Mouse (Mus musculus) heart, adult 2 months (tissue): ENCODE results near the gene H2-Ke6. TPM values are rescaled to one million over a fixed set of nuclear protein-coding genes. Genes with fewer than 3 reads are reported as not detected.
A peak's percentile ranks its signal among the peaks of the same experiment; 100 is the strongest.
"Not testable (repeated sequence)": the region's sequence is repeated elsewhere in the genome, so short reads cannot be mapped to it uniquely, and the experiment has no call there.

Experiments
- DNase-seq, 2 experiments: peaks; one replicate each; pipeline ENCODE4 v3.0.0; 2021
- H3K27ac ChIP-seq: fragments of 200-600 bp; 2 replicates; pipeline ENCODE4 v1.8.1; 2022
- H3K27me3 ChIP-seq: fragments of 200-500 bp; 2 replicates; pipeline ENCODE4 v1.6.1; 2012; ENCODE audit warnings: mild to moderate bottlenecking, low read length, inconsistent platforms, mixed read lengths; ENCODE audit not compliant: control insufficient read depth, insufficient read depth
- H3K36me3 ChIP-seq: fragments of 200-500 bp; 2 replicates; pipeline ENCODE4 v1.6.1; 2012; ENCODE audit warnings: low read length, inconsistent platforms; ENCODE audit not compliant: control insufficient read depth, insufficient read depth
- H3K4me1 ChIP-seq: fragments of 200-500 bp; 2 replicates; pipeline ENCODE4 v1.6.1; 2011; ENCODE audit warnings: low read length; ENCODE audit not compliant: control insufficient read depth, insufficient read depth
- H3K4me3 ChIP-seq: fragments of 200-600 bp; 2 replicates; pipeline ENCODE4 v1.8.1; 2022
- H3K79me2 ChIP-seq: fragments of 200-500 bp; replicated peaks from 2 replicates; pipeline ENCODE4 v1.6.1; 2012; ENCODE audit warnings: mild to moderate bottlenecking, inconsistent platforms, low read length, moderate library complexity, mixed read lengths; ENCODE audit not compliant: control insufficient read depth, insufficient read depth
- H3K9ac ChIP-seq: fragments of 200-500 bp; 2 replicates; pipeline ENCODE4 v1.6.1; 2012; ENCODE audit warnings: low read depth, mild to moderate bottlenecking, control low read depth, inconsistent platforms, low read length, mixed read lengths
- CTCF ChIP-seq: fragments of 200-600 bp; IDR thresholded peaks from 2 replicates; pipeline ENCODE4 v1.8.1; 2022; ENCODE audit warnings: antibody characterized with exemption, mild to moderate bottlenecking, moderate library complexity
- EP300 ChIP-seq: fragments of 200-500 bp; IDR thresholded peaks from 2 replicates; pipeline ENCODE4 v1.6.1; 2011; ENCODE audit warnings: low read depth, low read length, control low read depth; ENCODE audit not compliant: insufficient read depth
- POLR2A ChIP-seq: fragments of 200-500 bp; IDR thresholded peaks from 2 replicates; pipeline ENCODE4 v1.6.1; 2011; ENCODE audit warnings: mild to moderate bottlenecking, low read depth, low read length, control low read depth; ENCODE audit not compliant: insufficient read depth
- WGBS: fragments of 180-500 bp; shearing (Covaris S2); methylation state at CpG from one replicate; pipeline ENCODE4 v1.1.7; 2018; 5-methylcytosine and 5-hydroxymethylcytosine counted together
- intact Hi-C: fragments of 180-260 bp; cut with DNase I; formaldehyde crosslinking; loops from one replicate; pipeline ENCODE4 v1.15.1; 2025
- polyA plus RNA-seq: library from polyadenylated mRNA; depleted of rRNA; stranded (reverse); fragments of >200 nt; gene quantifications from 2 replicates; pipeline ENCODE4 v1.2.3, GENCODE M21; 2012
- total RNA-seq, 2 experiments: library from RNA; stranded (reverse); gene quantifications; 2 replicates each; pipeline ENCODE4 v1.2.3; 2021

Gene H2-Ke6
- total and polyA plus RNA-seq, 3 experiments: 91.6 to 138 (median 112) TPM

DNA sequence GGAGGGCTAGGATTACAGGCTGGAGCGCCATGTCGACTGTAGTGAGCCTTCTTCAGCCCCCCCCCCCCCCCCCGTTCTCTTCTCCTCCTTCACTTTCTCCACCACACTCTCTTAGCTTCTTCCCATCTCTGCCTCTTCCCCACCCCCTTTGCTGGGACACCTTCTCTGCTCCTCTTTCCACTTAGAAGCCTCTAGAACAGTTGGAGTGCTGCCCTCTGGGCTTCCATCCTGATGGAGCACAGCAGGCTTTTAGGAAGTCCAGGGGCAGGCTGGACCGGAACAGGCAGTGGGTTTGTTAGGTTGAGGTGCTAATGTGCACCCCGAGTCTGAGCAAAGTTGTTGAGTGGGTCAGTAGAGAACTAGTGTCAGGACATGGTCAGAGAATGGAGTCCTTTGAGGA lies 17.7 kb downstream of the H2-Ke6 start:
- H3K79me2 ChIP-seq: no peaks in the 10 kb centered on the region
- no peak overlapping the region for H3K9ac ChIP-seq
- no peak for TF ChIP-seq POLR2A
- TF ChIP-seq CTCF: no peak
- TF ChIP-seq EP300: no peak
- DNase-seq: no peak
- intact Hi-C loops: no loop called here
- no peaks in the 10 kb centered on the region for H3K36me3 ChIP-seq
- no peak overlapping the region for H3K4me3 ChIP-seq
- H3K27me3 ChIP-seq: peaks cover 3% of the 10 kb centered on the region; the same call in 1 of the 2 replicates
- H3K27ac ChIP-seq: no peak overlapping the region
- no peaks in the 10 kb centered on the region for H3K4me1 ChIP-seq
- 66% methylated on average over 5 of the region's 5 CpGs for WGBS

DNA sequence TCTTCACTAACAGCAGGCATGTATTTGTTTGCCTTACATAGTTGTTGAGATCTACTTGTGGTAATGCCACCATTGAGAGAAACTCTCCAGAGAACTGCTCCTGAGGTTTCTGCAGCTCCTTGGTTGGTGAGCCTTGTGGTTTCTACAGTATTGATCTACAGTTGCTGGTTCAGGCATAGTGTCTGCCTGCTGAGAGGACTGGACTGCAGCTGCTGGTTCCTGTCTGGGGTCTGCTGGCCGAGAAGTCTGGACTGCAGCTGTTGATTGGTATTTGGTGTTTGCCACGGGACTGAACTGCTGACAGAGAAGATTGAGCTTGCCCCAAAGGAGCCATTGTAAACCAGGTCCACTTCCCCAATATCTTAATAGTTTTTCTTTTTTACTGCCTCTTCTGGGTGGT lies 21.3 kb downstream of the H2-Ke6 start:
- no peaks in the 10 kb centered on the region for H3K36me3 ChIP-seq
- 28% methylated on average over 2 of the region's 2 CpGs for whole genome bisulfite sequencing
- intact Hi-C loops: no loop called here
- no peak overlapping the region for H3K4me3 ChIP-seq
- no peaks in the 10 kb centered on the region for H3K4me1 ChIP-seq
- no peak overlapping the region for H3K9ac ChIP-seq
- H3K27me3 ChIP-seq: peaks cover 3% of the 10 kb centered on the region; the same call in 1 of the 2 replicates
- no peak for DNase-seq
- TF ChIP-seq CTCF (no peak), EP300 (no peak), POLR2A (no peak)
- no peak overlapping the region for H3K27ac ChIP-seq
- no peaks in the 10 kb centered on the region for H3K79me2 ChIP-seq

- Histone ChIP-seq H3K4me1 (no peaks in the 10 kb centered on the region; the same call in none of the 2 replicates), H3K27me3 (peaks cover 3% of the 10 kb centered on the region; the same call in 1 of the 2 replicates), H3K79me2 (no peaks in the 10 kb centered on the region), H3K4me3 (no peak overlapping the region), H3K36me3 (no peaks in the 10 kb centered on the region), H3K9ac (no peak overlapping the region), H3K27ac (no peak overlapping the region)
- WGBS: 7% methylated on average over 5 of the region's 5 CpGs
- no peak for TF ChIP-seq EP300
- no peak for TF ChIP-seq POLR2A
- TF ChIP-seq CTCF: peak; percentile 77
- peak in 1 of 2 experiments; percentile 58 for DNase-seq
- intact Hi-C loops: no loop called here
Measured at GRCm38 (mm10) chr17:34003426-34003825, 24.4 kb downstream of the H2-Ke6 start.

- H3K4me3 ChIP-seq, H3K4me1 ChIP-seq, intact Hi-C loops, H3K27me3 ChIP-seq, H3K36me3 ChIP-seq, H3K79me2 ChIP-seq, DNase-seq: not testable (repeated sequence)
- peak overlapping the region; percentile 35 for H3K9ac ChIP-seq
- H3K27ac ChIP-seq: peak overlapping the region; percentile 77
- 67% methylated on average over 2 of the region's 2 CpGs for WGBS
Measured at GRCm38 (mm10) chr17:34000796-34001195, 27.1 kb downstream of the H2-Ke6 start.

GRCm38 (mm10) chr17:34000150-34000537 lies 27.7 kb downstream of the H2-Ke6 start, which contains the start of gene H2-K1:
TSS of gene H2-K1 (minus strand) at chr17:34000347.
- peak; percentile 92 to 95 for DNase-seq
- Histone ChIP-seq H3K27me3 (no peaks in the 10 kb centered on the region), H3K9ac (peak within 1 kb of the TSS; percentile 94), H3K79me2 (no peaks in the 10 kb centered on the region), H3K27ac (peak within 1 kb of the TSS; percentile 77), H3K4me3 (peak within 1 kb of the TSS; percentile 71), H3K36me3 (no peaks in the 10 kb centered on the region), H3K4me1 (no peaks in the 10 kb centered on the region; the same call in none of the 2 replicates)
- under 1% methylated on average over 27 of the region's 30 CpGs for whole genome bisulfite sequencing
- intact Hi-C loops: no loop called here
- TF ChIP-seq EP300: peak; percentile 32; the same call in 1 of the 2 replicates
- TF ChIP-seq CTCF: no peak
- peak; percentile 99 for TF ChIP-seq POLR2A

DNA sequence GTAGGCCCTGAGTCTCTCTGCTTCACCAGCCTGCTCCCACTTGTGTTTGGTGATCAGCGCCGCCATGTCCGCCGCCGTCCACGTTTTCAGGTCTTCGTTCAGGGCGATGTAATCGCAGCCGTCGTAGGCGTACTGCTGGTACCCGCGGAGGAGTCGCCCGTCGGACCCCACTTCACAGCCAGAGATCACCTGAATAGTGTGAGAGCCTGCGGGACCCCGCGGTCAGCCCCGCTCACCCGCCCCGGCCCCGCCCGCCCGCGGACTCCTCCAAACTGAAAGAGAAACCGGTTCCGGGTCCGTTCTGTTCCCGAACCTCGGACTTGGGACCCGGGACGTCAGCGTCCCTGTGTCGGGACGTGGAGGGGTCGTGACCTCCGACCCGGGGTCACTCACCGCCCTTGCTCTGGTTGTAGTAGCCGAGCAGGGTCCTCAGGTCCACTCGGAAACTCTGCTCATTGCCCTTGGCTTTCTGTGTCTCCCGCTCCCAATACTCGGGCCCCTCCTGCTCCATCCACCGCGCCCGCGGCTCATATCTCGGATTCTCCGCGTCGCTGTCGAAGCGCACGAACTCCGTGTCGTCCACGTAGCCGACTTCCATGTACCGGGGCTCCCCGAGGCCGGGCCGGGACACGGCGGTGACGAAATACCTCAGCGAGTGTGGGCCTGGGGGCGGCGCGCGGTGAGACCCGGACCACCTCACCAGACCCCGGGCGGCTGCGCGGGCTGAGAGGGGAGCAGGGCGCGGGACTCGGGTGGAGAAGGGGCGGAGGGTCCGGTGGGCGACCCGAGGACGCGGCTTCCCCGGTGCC lies 28.3 kb downstream of the H2-Ke6 start:
- intact Hi-C loops: loop anchor here (5.0 kb wide), 1 partner anchor 1293 kb away; no protein-coding TSS in a partner anchor
- H3K27me3 ChIP-seq: no peaks in the 10 kb centered on the region
- H3K36me3 ChIP-seq: no peaks in the 10 kb centered on the region
- 2% methylated on average over 87 of the region's 87 CpGs for WGBS
- H3K27ac ChIP-seq: peak overlapping the region; percentile 77
- TF ChIP-seq CTCF (no peak), EP300 (no peak), POLR2A (no peak)
- no peaks in the 10 kb centered on the region for H3K79me2 ChIP-seq
- no peaks in the 10 kb centered on the region; the same call in none of the 2 replicates for H3K4me1 ChIP-seq
- peak; percentile 50 to 61 for DNase-seq
- H3K9ac ChIP-seq: peak overlapping the region; percentile 94
- H3K4me3 ChIP-seq: peak overlapping the region; percentile 71

GRCm38 (mm10) chr17:33998697-33999096 lies 29.2 kb downstream of the H2-Ke6 start:
- H3K27ac ChIP-seq, H3K4me1 ChIP-seq, H3K79me2 ChIP-seq, H3K36me3 ChIP-seq, DNase-seq, H3K9ac ChIP-seq, H3K27me3 ChIP-seq, H3K4me3 ChIP-seq: not testable (repeated sequence)
- WGBS: 51% methylated on average over 5 of the region's 5 CpGs
- intact Hi-C loops: loop anchor here (5.0 kb wide), 1 partner anchor 1294 kb away; no protein-coding TSS in a partner anchor

DNA sequence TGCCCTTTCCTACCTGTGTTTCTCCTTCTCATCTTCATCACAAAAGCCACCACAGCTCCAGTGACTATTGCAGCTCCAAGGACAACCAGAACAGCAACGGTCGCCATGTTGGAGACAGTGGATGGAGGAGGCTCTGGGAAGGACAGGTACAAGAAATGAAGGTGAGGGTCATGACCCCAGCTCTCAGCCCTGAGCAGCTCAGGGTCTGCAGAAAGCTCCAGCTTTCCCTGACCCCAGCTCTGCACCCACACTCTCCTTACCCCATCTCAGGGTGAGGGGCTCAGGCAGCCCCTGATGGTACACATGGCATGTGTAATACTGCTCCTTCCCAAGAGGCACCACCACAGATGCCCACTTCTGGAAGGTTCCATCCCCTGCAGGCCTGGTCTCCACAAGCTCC lies 30.8 kb downstream of the H2-Ke6 start:
- intact Hi-C loops: loop anchor here (5.0 kb wide), 1 partner anchor 1295 kb away; no protein-coding TSS in a partner anchor
- not testable (repeated sequence) for H3K27ac ChIP-seq, H3K79me2 ChIP-seq, H3K27me3 ChIP-seq, H3K4me1 ChIP-seq, H3K4me3 ChIP-seq, H3K9ac ChIP-seq, H3K36me3 ChIP-seq, DNase-seq
- WGBS: 92% methylated on average over 2 of the region's 2 CpGs
